Mouse (Mus musculus) heart, embryonic 16.5 days (tissue): Measurements from ENCODE around the gene Cxcr5. TPM values are rescaled to one million over a fixed set of nuclear protein-coding genes. Genes with fewer than 3 reads are reported as not detected.

ENCODE experiments used
- ATAC-seq: fragments of 200-750 bp; cut with Nextera tagmentation; replicated peaks from 2 replicates; pipeline ENCODE4 v1.8.0; 2017; ENCODE audit warnings: moderate number of reproducible peaks; ENCODE audit not compliant: insufficient read depth, low FRiP score; ENCODE audit errors: extremely low read depth
- H3K27ac ChIP-seq: fragments of 300-500 bp; sonication (generic); 2 replicates; pipeline ENCODE4 v1.5.1; 2014; ENCODE audit warnings: mild to moderate bottlenecking, low read length, control low read depth, moderate library complexity
- H3K27me3 ChIP-seq: fragments of 300-500 bp; sonication (generic); 2 replicates; pipeline ENCODE4 v1.6.1; 2014; ENCODE audit warnings: low read length, mixed read lengths; ENCODE audit not compliant: control insufficient read depth, insufficient read depth
- H3K36me3 ChIP-seq: fragments of 300-500 bp; sonication (generic); 2 replicates; pipeline ENCODE4 v1.6.1; 2014; ENCODE audit not compliant: control insufficient read depth, insufficient read depth
- H3K4me1 ChIP-seq: fragments of 300-500 bp; sonication (generic); 2 replicates; pipeline ENCODE4 v1.6.1; 2014; ENCODE audit warnings: low read length, mixed read lengths; ENCODE audit not compliant: control insufficient read depth, insufficient read depth
- H3K4me2 ChIP-seq: fragments of 300-500 bp; sonication (generic); 2 replicates; pipeline ENCODE4 v1.6.1; 2014; ENCODE audit warnings: low read depth, mild to moderate bottlenecking, control low read depth, low read length
- H3K4me3 ChIP-seq: fragments of 300-500 bp; sonication (generic); 2 replicates; pipeline ENCODE4 v1.5.1; 2014; ENCODE audit warnings: mild to moderate bottlenecking, control low read depth, low read length
- H3K9ac ChIP-seq: fragments of 300-500 bp; sonication (generic); 2 replicates; pipeline ENCODE4 v1.6.1; 2014; ENCODE audit warnings: low read length, control low read depth
- H3K9me3 ChIP-seq: fragments of 300-500 bp; sonication (generic); replicated peaks from 2 replicates; pipeline ENCODE4 v1.6.1; 2016; ENCODE audit warnings: low read length; ENCODE audit not compliant: control insufficient read depth
- WGBS: fragments of 180-500 bp; shearing (Covaris S2); extraction: QIAGEN DNeasy Blood & Tissue Kit; methylation state at CpG from one replicate; pipeline ENCODE4 v1.1.7; 2014; 5-methylcytosine and 5-hydroxymethylcytosine counted together
- polyA plus RNA-seq: library from polyadenylated mRNA; unstranded; fragments of >200 nt; fragmentation: Nextera tagmentation; extraction: Ambion mirVana; gene quantifications from 2 replicates; pipeline ENCODE4 v1.2.1, GENCODE M21; 2015

Cxcr5 gene
- polyA plus RNA-seq, 1 experiment from 2014 or later: 0.35 TPM

- WGBS: 12% methylated on average over 7 of the region's 7 CpGs
- no peaks in the 10 kb centered on the region for H3K27me3 ChIP-seq
- H3K9ac ChIP-seq: peak overlapping the region; percentile 99
- no peak for ATAC-seq
- peak overlapping the region; percentile 95 for H3K4me2 ChIP-seq
- no peaks in the 10 kb centered on the region for H3K9me3 ChIP-seq
- peak overlapping the region; percentile 96 for H3K4me3 ChIP-seq
- peaks cover 67% of the 10 kb centered on the region for H3K4me1 ChIP-seq
- H3K36me3 ChIP-seq: no peaks in the 10 kb centered on the region
- peak overlapping the region; percentile 95 for H3K27ac ChIP-seq
Observed at GRCm38 (mm10) chr9:44484311-44485104, 77.2 kb downstream of the Cxcr5 start.

GRCm38 (mm10) chr9:44483510-44484044 is 78.1 kb downstream of the Cxcr5 start:
- under 1% methylated on average over 12 of the region's 12 CpGs for WGBS
- no peaks in the 10 kb centered on the region for H3K27me3 ChIP-seq
- H3K9ac ChIP-seq: peak overlapping the region; percentile 99
- 0 out of 2 replicates have a peak, but pooled peaks have one; percentile 4 for ATAC-seq
- H3K4me2 ChIP-seq: peak overlapping the region; percentile 95
- H3K36me3 ChIP-seq: no peaks in the 10 kb centered on the region
- H3K27ac ChIP-seq: peak overlapping the region; percentile 95
- peak overlapping the region; percentile 96 for H3K4me3 ChIP-seq
- no peaks in the 10 kb centered on the region for H3K9me3 ChIP-seq
- H3K4me1 ChIP-seq: peaks cover 57% of the 10 kb centered on the region

GRCm38 (mm10) chr9:44483041-44483509 is 78.6 kb downstream of the Cxcr5 start:
- peak overlapping the region; percentile 99 for H3K9ac ChIP-seq
- peaks cover 55% of the 10 kb centered on the region for H3K4me1 ChIP-seq
- peak overlapping the region; percentile 95 for H3K27ac ChIP-seq
- ATAC-seq: no peak
- H3K27me3 ChIP-seq: no peaks in the 10 kb centered on the region
- H3K9me3 ChIP-seq: no peaks in the 10 kb centered on the region
- H3K4me3 ChIP-seq: peak overlapping the region; percentile 96
- H3K36me3 ChIP-seq: no peaks in the 10 kb centered on the region
- WGBS: under 1% methylated on average over 39 of the region's 39 CpGs
- H3K4me2 ChIP-seq: peak overlapping the region; percentile 95

- peak; percentile 49 for ATAC-seq
- no peaks in the 10 kb centered on the region for H3K9me3 ChIP-seq
Observed at GRCm38 (mm10) chr9:44482552-44482951, 79.1 kb downstream of the Cxcr5 start, which contains the start of gene Bcl9l. Gene Bcl9l, plus strand, starts transcription at chr9:44482825.

GRCm38 (mm10) chr9:44482112-44482511 is 79.6 kb downstream of the Cxcr5 start:
- H3K27me3 ChIP-seq: no peaks in the 10 kb centered on the region
- peak overlapping the region; percentile 99; the same call in 1 of the 2 replicates for H3K9ac ChIP-seq
- H3K4me2 ChIP-seq: peak overlapping the region; percentile 95
- H3K9me3 ChIP-seq: no peaks in the 10 kb centered on the region
- no peak for ATAC-seq
- peak overlapping the region; percentile 96 for H3K4me3 ChIP-seq
- H3K36me3 ChIP-seq: no peaks in the 10 kb centered on the region
- H3K4me1 ChIP-seq: peaks cover 52% of the 10 kb centered on the region
- WGBS: 18% methylated on average over 3 of the region's 3 CpGs
- H3K27ac ChIP-seq: peak overlapping the region; percentile 95

More at GRCm38 (mm10) chr9:44482552-44482951, 79.1 kb downstream of the Cxcr5 start, which contains the start of gene Bcl9l:
- Histone ChIP-seq H3K27ac (peak within 1 kb of the TSS; percentile 95), H3K4me2 (peak within 1 kb of the TSS; percentile 95), H3K36me3 (no peaks in the 10 kb centered on the region), H3K4me1 (peaks cover 53% of the 10 kb centered on the region), H3K27me3 (no peaks in the 10 kb centered on the region), H3K9ac (peak within 1 kb of the TSS; percentile 99), H3K4me3 (peak within 1 kb of the TSS; percentile 96)
- 1% methylated on average over 16 of the region's 31 CpGs for WGBS

- Histone ChIP-seq H3K36me3 (no peaks in the 10 kb centered on the region), H3K9ac (peak overlapping the region; percentile 86), H3K4me2 (peak overlapping the region; percentile 95), H3K27ac (peak overlapping the region; percentile 97), H3K4me3 (peak overlapping the region; percentile 74), H3K27me3 (no peaks in the 10 kb centered on the region), H3K4me1 (peaks cover 30% of the 10 kb centered on the region), H3K9me3 (no peaks in the 10 kb centered on the region)
- under 1% methylated on average over 26 of the region's 26 CpGs for WGBS
- peak; percentile 51 for ATAC-seq
Observed at GRCm38 (mm10) chr9:44479628-44480428, 81.8 kb downstream of the Cxcr5 start.

GRCm38 (mm10) chr9:44478959-44479605 is 82.6 kb downstream of the Cxcr5 start:
- peak; percentile 57 for ATAC-seq
- H3K4me2 ChIP-seq: peak overlapping the region; percentile 95
- under 1% methylated on average over 29 of the region's 29 CpGs for WGBS
- peaks cover 27% of the 10 kb centered on the region for H3K4me1 ChIP-seq
- H3K4me3 ChIP-seq: peak overlapping the region; percentile 74
- no peaks in the 10 kb centered on the region for H3K27me3 ChIP-seq
- no peaks in the 10 kb centered on the region for H3K9me3 ChIP-seq
- H3K9ac ChIP-seq: peak overlapping the region; percentile 86
- H3K36me3 ChIP-seq: no peaks in the 10 kb centered on the region
- peak overlapping the region; percentile 97 for H3K27ac ChIP-seq

GRCm38 (mm10) chr9:44478229-44478921 is 83.3 kb downstream of the Cxcr5 start:
- no peaks in the 10 kb centered on the region for H3K36me3 ChIP-seq
- WGBS: under 1% methylated on average over 23 of the region's 27 CpGs

More at GRCm38 (mm10) chr9:44478229-44478921, 83.3 kb downstream of the Cxcr5 start:
- Histone ChIP-seq H3K27ac (peak overlapping the region; percentile 97), H3K27me3 (no peaks in the 10 kb centered on the region), H3K4me3 (peak overlapping the region; percentile 74), H3K4me2 (peak overlapping the region; percentile 95), H3K9me3 (no peaks in the 10 kb centered on the region), H3K4me1 (peaks cover 26% of the 10 kb centered on the region), H3K9ac (peak overlapping the region; percentile 86)
- ATAC-seq: peak; percentile 39
